Mouse (Mus musculus) E14TG2a.4 (cell line): ENCODE results near the gene Arhgap22.

Experiments used
- CTCF ChIP-seq: conservative IDR thresholded peaks from 2 replicates; pipeline ENCODE4 v1.5.1; 2014; ENCODE audit warnings: low read length
- POU5F1 ChIP-seq: IDR thresholded peaks from 2 replicates; pipeline ENCODE4 v1.6.1; 2014; ENCODE audit warnings: low read length, borderline replicate concordance

DNA sequence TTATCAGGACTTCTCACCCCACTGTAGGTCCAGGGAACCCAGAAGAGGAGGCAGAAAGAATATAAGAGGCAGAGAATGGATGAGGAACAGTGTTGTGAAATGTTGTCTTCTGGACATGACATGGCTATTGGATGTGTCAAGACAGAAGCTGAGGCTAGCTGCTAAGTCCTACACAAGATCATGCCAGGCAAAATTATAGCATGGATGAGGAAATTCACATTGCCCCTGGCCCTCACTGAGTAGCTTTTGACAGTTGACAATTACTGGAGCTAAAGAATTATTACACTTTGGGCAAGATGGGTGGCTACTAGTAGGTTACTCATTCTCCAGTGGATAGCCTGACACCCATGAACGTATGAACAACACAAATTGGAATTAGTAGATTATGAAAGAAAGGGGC lies 201.9 kb downstream of the Arhgap22 start:
- TF ChIP-seq CTCF (no peak), POU5F1 (no peak)
